Mouse (Mus musculus) urinary bladder, adult 18-20 months (tissue): Measurements from ENCODE around the gene H2-Q7.
A peak's percentile ranks its signal among the peaks of the same experiment; 100 is the strongest.
"Not testable (repeated sequence)": the region's sequence is repeated elsewhere in the genome, so short reads cannot be mapped to it uniquely, and the experiment has no call there.

Experiments
- DNase-seq, 2 experiments: peaks; one replicate each; pipeline ENCODE4 v3.0.0; 2022; ENCODE audit warnings: low spot score in 2 of 2, mixed read lengths in 2 of 2

H2-Q7 gene

DNA sequence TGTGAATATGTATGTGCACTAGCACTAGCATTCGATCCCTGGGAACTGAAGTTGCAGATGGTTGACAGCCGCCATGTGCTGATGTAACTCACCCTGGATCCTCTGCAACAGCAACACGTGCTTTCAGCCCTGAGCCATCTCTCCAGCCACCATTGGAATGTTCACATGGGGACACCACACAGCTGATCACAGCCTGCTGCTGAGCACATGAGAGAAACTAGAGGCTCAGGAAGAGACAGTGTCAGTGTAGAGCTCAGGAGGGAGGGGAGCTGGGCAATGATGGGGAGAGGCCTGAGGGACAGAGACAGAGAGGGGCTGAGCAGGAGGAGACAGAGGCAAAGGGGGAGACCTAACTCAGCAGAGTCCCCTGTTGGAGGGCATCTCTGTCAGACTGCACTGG lies 3.4 kb upstream of the H2-Q7 start:
- not testable (repeated sequence) for DNase-seq

DNA sequence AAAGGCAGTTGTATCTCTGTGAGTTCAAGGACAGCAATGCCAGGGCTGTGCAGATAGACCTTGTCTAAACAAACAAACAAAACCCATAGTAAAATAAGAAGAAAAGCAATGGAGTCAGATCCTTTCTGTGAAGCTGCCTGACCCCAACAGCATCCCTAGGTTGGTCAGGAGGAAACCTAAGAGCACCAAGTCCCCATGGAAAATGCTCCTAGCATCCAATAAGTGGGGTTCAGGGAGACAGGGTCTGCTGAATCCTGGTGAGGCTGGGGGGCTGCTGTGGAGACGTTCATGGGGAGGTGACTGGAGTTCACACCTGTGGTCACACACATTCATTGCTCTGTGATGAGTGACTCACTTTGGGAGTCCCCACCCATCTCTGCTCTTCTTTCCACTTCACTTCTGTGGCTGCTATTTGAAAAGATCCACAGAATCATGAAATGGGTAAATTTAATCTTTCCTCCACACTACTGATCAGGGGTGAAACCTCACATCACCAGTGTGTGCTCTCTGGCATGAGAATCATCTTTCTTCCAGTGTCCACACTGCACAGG lies 1.5 kb upstream of the H2-Q7 start:
- DNase-seq = not testable (repeated sequence)

DNA sequence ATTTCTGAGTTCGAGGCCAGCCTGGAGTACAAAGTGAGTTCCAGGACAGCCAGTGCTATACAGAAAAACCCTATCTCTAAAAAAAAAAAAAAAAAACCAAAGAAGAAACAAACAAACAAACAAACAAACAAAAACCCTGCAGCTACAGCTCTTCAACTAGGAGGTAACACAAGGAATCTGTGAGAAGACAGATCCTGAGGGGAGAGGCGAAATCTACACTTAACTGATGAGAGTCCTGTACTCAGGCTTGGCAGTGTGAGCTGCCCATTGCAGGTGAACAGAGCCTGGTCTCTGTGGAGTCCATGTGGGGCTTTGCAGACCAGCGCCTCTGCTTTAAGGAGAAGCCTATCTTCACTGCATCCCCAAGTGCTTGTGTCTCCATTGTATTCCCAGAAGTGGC lies 560 bp upstream of the H2-Q7 start:
- DNase-seq = not testable (repeated sequence)

DNA sequence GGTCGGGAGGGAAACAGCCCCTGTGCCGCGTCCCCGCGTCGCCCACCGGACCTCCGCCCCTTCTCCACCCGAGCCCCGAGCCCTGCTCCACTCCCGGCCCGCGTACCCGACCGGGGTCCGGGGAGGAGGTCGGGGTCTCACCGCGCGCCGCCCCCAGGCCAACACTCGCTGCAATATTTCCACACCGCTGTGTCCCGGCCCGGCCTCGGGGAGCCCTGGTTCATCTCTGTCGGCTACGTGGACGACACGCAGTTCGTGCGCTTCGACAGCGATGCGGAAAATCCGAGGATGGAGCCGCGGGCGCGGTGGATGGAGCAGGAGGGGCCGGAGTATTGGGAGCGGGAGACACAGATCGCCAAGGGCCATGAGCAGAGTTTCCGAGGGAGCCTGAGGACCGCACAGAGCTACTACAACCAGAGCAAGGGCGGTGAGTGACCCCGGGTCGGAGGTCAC lies 366 bp downstream of the H2-Q7 start:
- DNase-seq = peak in 1 of 2 experiments; percentile 42

DNA sequence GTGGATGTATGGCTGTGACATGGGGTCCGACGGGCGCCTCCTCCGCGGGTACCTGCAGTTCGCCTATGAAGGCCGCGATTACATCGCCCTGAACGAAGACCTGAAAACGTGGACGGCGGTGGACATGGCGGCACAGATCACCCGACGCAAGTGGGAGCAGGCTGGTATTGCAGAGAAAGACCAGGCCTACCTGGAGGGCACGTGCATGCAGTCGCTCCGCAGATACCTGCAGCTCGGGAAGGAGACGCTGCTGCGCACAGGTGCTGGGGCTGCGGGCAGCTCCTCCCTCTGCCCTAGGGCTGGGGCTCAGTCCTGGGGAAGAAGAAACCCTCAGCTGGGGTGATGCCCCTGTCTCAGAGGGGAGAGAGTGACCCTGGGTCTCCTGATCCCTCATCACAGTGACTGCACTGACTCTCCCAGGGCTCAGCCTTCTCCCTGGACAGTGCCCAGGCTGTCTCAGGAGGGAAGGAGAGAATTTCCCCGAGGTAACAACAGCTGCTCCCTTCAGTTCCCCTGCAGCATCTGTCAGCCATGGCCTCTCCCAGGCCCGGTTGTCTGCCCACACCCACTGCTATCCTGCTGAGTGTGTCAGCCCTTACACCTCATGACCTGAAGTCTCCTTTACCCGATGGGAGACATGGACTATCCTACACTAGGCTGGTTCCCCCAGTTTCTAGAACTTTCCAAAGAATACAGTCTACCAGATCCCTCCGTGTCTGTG lies 1.1 kb downstream of the H2-Q7 start:
- not testable (repeated sequence) for DNase-seq

DNA sequence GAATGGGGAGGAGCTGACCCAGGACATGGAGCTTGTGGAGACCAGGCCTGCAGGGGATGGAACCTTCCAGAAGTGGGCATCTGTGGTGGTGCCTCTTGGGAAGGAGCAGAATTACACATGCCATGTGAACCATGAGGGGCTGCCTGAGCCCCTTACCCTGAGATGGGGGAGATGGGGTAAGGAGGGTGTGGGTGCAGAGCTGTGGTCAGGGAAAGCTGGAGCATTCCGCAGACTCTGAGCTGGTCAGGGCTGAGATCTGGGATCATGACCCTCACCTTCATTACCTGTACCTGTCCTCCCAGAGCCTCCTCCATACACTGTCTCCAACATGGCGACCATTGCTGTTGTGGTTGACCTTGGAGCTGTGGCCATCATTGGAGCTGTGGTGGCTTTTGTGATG lies 3.4 kb downstream of the H2-Q7 start:
- DNase-seq = not testable (repeated sequence)

DNA sequence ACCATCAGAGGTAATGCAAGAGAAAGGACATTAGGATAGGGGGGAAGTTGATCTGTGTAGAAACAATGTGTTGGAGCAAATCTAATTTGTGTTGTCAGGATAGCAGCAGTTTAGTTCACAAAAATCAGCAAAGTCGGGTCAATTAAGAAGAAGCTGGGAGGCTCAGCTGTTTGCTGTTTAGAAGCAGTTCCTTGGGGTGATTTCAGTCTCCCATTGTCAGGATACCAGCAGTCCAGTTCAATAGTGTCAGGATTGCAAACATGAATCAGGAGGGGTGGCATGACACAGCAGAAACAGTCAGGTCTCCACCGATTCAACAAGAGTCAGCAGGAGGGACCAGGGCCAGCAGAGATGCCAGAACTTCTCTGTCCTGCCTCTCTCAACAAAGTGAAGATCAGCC lies 5.6 kb downstream of the H2-Q7 start:
- DNase-seq = not testable (repeated sequence)

DNA sequence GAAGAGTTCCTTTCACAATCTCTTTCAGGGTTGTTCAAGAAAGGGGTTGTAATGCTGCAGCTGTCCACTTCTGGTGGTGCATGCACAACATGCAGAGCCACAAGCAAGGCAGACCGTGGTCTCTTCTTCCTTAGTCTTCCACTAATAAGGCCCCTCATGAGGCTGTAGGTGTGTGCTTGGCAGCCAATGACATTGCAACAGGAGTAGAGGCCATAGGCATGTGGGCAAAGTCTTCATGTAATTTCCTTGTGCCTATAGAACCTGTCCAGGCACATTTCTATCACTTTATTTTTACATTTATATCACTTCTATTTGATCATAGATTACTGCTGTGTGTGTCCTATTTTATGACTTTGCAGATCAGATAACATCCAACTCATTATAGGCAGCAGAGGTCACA lies 19.3 kb downstream of the H2-Q7 start:
- DNase-seq = not testable (repeated sequence)

DNA sequence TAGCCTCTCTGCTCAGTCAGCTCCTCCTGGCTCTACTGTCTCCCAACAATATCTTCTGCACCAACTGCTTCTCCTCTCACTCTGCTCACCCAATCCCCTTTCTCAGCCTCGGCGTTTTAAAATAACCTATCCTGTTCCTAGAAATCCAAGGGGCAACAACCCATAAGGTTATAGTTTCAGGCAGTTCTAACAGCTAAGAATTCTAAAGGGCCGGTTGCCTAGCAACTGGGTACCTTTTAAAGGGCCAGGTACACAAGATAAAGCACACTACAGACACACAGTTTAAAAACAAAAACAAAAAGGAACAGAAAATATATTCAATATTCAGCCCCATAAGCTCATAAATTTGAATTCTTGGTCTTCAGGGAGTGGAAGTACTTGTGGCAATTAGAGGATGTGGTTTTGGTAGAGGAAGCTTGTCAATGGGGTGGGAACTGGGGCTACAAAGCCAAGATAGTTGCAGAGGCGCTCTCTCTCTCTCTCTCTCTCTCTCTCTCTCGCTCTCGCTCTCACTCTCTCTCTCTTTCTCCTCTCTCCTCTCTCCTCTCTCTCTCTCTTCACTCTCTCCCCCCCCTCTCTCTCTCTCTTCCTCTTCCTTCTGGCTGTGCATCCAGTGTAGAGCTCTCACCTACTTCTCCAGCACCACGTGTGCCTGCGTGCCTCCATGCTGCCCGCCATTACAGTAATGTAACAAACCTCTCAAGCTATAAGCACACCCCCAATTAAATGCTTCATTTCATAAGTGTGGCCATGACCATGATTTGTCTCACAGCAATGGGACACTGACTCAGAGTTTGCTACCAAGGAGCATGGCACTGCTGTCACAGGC lies 21.8 kb downstream of the H2-Q7 start:
- not testable (repeated sequence) for DNase-seq

DNA sequence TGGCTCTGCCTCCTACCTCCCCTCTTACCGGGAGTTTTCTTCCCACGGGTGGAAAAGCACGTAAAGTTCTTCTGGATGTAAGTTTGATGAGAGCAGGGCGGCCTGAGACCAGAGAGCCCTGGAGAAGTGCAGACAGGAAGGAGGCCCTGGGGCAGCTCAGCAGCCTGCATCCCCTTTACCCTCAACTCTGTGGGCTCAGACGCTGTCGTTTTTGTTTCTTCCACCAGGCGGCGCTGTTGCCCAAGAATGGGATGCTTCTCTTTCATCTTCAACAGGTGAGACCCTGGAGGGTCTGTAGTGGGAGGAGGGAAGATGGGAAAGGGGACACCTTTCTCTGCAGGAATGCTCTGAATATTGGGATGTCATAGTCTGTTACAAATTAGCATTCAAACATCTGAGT lies 26.7 kb downstream of the H2-Q7 start:
- not testable (repeated sequence) for DNase-seq

DNA sequence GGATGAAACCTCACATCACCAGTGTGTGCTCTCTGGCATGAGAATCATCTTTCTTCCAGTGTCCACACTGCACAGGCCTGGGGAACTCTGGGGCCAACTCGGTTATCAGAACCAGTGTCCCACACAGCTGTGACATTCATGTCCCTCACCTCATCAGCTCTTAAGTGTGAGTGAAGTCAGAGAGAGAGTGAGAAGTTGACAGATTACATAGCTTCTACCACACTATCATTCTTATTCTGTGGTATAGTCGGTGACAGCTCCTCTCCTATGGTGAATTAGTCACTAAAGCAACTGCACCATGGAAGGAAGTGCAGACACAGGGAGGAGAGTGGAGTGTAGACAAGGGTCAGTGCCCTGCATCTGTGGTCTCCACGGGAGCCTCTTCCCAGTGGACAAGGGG lies 30.0 kb downstream of the H2-Q7 start:
- DNase-seq = not testable (repeated sequence)

DNA sequence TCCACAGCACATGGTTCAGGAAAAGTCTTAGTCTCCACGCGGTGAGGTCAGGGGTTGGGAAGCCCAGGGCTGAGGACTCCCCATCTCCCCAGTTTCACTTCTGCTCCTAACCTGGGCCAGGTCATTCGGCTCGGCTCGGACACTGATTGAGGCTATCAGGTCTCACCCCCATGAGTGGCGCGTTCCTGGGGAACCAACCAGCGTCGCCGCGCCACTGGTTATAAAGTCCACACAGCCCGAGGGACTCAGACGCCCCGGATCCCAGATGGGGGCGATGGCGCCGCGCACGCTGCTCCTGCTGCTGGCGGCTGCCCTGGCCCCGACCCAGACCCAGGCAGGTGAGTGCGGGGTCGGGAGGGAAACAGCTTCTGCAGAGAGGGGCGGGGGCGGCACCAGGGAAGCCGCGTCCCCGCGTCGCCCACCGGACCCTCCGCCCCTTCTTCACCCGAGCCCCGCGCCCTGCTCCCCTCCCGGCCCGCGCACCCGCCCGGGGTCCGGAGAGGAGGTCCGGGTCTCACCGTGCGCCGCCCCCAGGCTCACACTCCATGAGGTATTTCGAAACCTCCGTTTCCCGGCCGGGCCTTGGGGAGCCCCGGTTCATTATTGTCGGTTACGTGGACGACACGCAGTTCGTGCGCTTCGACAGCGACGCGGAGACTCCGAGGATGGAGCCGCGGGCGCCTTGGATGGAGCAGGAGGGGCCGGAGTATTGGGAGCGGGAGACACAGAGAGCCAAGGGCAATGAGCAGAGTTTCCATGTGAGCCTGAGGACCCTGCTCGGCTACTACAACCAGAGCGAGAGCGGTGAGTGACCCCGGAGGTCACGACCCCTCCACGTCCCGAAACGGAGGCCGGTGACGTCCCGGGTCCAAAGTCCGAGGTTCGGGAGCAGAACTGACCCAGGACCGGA lies 31.1 kb downstream of the H2-Q7 start, which contains the start of gene H2-Q10:
TSS of gene H2-Q10 (plus strand) at position 248 of the 910 bp plus-strand sequence.
- peak in 1 of 2 experiments; percentile 13 for DNase-seq

DNA sequence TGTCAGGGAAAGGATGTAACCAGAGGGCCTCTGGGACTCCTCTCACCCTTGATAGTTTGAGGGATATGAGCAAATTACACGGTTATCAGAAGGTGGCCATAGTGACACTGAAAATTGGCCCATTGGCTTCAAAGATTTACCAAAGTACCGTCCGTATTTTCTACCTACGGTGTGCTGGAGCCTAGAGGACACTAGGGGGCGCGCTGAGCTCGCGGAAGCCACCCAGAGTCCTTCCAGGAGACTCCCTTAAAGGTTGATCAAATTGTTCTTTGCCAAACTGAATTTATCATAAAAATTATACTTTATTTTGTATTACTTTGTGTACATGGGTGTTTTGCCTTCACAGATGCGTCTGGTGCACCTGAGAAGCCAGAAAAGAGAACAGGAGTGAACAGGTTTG lies 45.1 kb downstream of the H2-Q7 start:
- peak; percentile 21 to 37 for DNase-seq

DNA sequence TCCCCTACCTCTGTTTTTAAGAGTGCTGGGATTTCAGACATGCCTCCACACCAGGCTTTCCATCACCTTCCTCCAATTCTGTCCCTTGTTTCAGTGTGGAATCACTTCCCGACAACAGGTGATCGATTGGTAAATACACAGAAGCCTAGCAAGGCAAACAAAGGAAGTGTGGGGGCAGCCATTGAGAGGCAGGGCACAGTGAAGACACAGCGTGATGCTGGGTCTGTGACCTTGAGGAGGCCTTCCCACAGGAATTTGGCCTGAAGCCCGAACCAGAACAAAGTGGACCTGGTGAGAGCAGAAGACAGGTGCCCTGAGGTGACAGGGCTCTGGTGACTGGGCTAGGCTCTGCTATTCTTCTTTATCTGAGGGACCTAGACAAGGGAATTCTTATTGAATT lies 46.7 kb downstream of the H2-Q7 start:
- no peak for DNase-seq

DNA sequence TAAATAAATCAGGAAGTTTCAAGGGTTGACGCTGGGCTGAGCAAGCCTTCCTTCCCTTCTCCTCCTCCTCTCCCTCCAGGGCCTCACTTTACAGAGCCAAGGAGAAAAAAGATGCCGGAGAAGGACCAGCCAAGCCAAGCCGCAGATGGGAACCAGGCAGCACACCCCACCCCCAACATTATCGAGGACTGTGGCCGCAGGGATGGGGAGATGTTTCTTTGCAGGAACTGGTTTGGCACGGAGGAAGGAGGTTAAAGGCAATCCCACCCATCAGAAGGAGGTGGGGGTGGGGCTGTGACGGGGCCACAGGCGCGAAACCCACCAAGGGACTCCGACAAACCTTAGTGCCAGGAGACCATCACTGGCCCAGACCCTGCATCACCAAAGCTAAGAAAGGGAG lies 47.8 kb downstream of the H2-Q7 start:
- DNase-seq = no peak

DNA sequence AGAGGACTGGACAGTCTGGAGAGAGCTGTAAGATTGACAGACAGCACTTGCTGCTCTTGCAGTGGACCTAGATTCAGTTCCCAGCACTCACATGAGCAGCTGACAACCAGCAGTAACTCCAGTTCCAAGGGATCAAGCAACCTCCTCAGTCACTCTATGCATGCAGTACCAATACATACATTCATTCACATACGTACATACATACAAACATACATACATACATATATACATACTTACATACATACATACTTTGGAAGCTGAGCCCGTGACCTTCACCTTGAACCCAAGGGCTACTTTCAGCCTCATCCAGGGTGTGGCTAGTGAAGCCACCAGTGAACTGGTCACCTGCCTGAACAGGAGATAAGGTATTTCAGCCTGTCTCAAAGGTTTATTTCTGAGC lies 49.1 kb downstream of the H2-Q7 start:
- no peak for DNase-seq

DNA sequence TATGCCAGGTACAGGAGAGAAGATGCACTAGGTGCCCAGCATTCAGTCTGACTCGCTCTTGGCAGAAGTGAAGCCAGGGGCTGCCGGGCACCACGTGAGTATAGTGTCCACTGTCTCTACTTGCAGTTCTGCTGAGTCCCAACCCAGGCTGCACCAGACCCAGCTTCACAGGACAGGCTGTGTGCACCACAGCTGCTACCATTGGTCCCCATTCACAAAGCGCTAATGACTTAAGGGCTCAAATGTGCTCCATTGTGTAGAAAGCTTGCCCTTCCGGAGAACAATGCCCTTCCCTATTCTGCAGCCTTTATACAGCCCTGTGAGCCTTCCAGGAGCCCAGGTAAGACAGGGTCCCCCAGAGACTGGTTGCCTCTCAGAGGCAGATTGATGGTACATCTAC lies 51.4 kb downstream of the H2-Q7 start:
- no peak for DNase-seq
